Mouse (Mus musculus) inflammation-experienced regulatory T-cells, adult 6 months (primary cell): ENCODE measurements around the gene Etfb. TPM values are rescaled to one million over a fixed set of nuclear protein-coding genes. Genes with fewer than 3 reads are reported as not detected.

Source experiments
- polyA plus RNA-seq, 3 experiments: library from polyadenylated mRNA; unstranded; fragments of 100-300 nt; shearing (Covaris generic); gene quantifications; one replicate each; pipeline ENCODE4 v1.2.1; 2017

The Etfb gene
- polyA plus RNA-seq, 3 experiments from 2014 or later = 173 to 290 (median 214) TPM

Other genes with a start within 250 kb of the Etfb start
- 10 to 100 TPM; 14.9 to 19.1 (median 18.7) TPM for gene Zfp715, start 130.8 kb upstream of the Etfb start, polyA plus RNA-seq
- not detected for gene Siglecf, start 92.7 kb upstream of the Etfb start, polyA plus RNA-seq
- gene Siglecg, start 35.9 kb upstream of the Etfb start, polyA plus RNA-seq = 1 to 10 TPM in 2 of 3 experiments, not detected in 1; 1.5 to 2.0 TPM
- not detected for gene Lim2, start 16.4 kb upstream of the Etfb start, polyA plus RNA-seq
- gene Nkg7, start 7.0 kb upstream of the Etfb start, polyA plus RNA-seq = 1,000 to 10,000 TPM in 1 of 3 experiments, 100 to 1,000 TPM in 2; 132 to 2,523 (median 190) TPM
- under 1 TPM in 1 of 3 experiments, not detected in 2; 0.80 TPM for gene Cldnd2, start 3.3 kb upstream of the Etfb start, polyA plus RNA-seq
- gene Gm45233, start within 50 bp of the Etfb start, polyA plus RNA-seq = not detected
- gene Vsig10l, start 19.1 kb downstream of the Etfb start, polyA plus RNA-seq = 1 to 10 TPM; 2.4 to 6.8 (median 2.9) TPM
- under 1 TPM in 2 of 3 experiments, not detected in 1; 0.15 to 0.36 TPM for gene Iglon5, start 46.0 kb downstream of the Etfb start, polyA plus RNA-seq
- not detected for gene 4931406B18Rik, start 61.9 kb downstream of the Etfb start, polyA plus RNA-seq
- gene Cd33, start 100.3 kb downstream of the Etfb start, polyA plus RNA-seq = under 1 TPM in 1 of 3 experiments, not detected in 2; 0.39 TPM
- 1 to 10 TPM; 2.8 to 4.3 (median 3.3) TPM for gene Zfp658, start 118.2 kb downstream of the Etfb start, polyA plus RNA-seq
- gene Zfp719, start 135.5 kb downstream of the Etfb start, polyA plus RNA-seq = 10 to 100 TPM; 10.7 to 11.7 (median 11.7) TPM
- not detected for gene Zfp819, start 163.1 kb downstream of the Etfb start, polyA plus RNA-seq
- gene Ceacam18, start 190.6 kb downstream of the Etfb start, polyA plus RNA-seq = not detected
- gene Siglece, start 216.1 kb downstream of the Etfb start, polyA plus RNA-seq = under 1 TPM; 0.45 to 0.78 (median 0.51) TPM
- gene Ctu1, start 227.9 kb downstream of the Etfb start, polyA plus RNA-seq = 1 to 10 TPM; 1.1 to 2.0 (median 1.3) TPM
- not detected for gene Klk14, start 246.3 kb downstream of the Etfb start, polyA plus RNA-seq